Mouse (Mus musculus): ENCODE measurements around the gene Lacc1. TPM values are rescaled to one million over a fixed set of nuclear protein-coding genes. Genes with fewer than 3 reads are reported as not detected.

Lacc1 gene
- 18.0 TPM for polyA plus RNA-seq (2014; fragmentation: Illumina TruSeq; extraction: RNeasy Lipid Tissue Mini Kit (QIAGEN cat#74804); ENCODE audit: low read depth, low replicate concordance)

GRCm38 (mm10) chr14:77036226-77037046, at the start of gene Lacc1, which contains the start of gene Ccdc122:
Gene Lacc1 (minus strand): TSS chr14:77036904.
Gene Ccdc122 (plus strand): TSS chr14:77036772.

Other genes starting within 250 kb of the Lacc1 start
- 17.4 TPM for gene Ccdc122, start 132 bp downstream of the Lacc1 start, polyA plus RNA-seq (2014; fragmentation: Illumina TruSeq; extraction: RNeasy Lipid Tissue Mini Kit (QIAGEN cat#74804); ENCODE audit: low read depth, low replicate concordance)
- gene Enox1, start 119.9 kb upstream of the Lacc1 start, polyA plus RNA-seq (2014; fragmentation: Illumina TruSeq; extraction: RNeasy Lipid Tissue Mini Kit (QIAGEN cat#74804); ENCODE audit: low read depth, low replicate concordance): not detected

Data from liver, adult 10 weeks (tissue).